Mouse (Mus musculus): ENCODE data around the gene Ntm. TPM values are rescaled to one million over a fixed set of nuclear protein-coding genes. Genes with fewer than 3 reads are reported as not detected.
A peak's percentile ranks its signal among the peaks of the same experiment; 100 is the strongest.

The Ntm gene
- total RNA-seq, 2 experiments from 2014 or later, result 278 to 286 TPM

DNA sequence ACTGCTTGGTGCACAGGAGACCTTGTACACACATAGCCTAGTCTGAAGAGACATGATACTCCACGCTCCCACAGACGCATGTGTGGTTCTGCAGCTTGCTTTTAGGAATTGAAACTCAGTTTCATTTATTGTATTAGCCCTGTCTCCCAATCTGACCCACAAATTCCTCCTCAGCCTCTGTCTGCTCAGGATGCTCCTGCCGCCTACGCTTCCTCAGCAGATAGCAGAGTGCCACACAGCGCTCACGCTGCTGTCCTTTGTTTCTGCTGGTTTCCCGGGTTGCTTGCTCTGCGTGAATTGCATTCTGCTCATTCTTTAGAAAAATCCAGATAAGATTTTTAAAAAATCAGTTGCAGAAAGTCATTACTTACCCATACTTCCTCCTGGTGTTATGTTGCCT lies 647.1 kb downstream of the Ntm start:
- intact Hi-C loops (cut with DNase I), result loop anchor here (5.0 kb wide), 1 partner anchor 114 kb away; no protein-coding TSS in a partner anchor
- no peak for DNase-seq (ENCODE audit: low spot score in 2 of 2)

DNA sequence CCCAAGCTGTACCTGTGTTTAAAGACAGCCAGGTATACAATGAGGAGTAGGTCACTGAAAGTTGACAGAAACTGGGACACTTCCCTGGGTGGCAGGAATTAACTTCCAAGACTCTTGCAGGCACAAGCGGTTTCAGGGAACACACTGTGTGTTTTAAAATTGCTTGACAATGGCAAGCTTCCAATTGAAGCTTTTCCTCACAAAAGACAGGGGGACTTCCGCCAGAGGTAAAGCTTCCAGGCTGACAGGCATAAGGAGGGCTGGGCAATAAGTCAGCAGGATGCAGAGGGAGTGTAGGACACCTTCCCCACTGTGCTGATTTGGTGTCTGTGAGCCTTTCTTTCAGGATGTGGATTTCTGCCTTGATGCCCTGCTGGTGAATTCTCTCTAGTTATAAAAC lies 656.0 kb downstream of the Ntm start:
- no peak for DNase-seq (ENCODE audit: low spot score in 2 of 2)
- intact Hi-C loops (cut with DNase I), result no loop called here

DNA sequence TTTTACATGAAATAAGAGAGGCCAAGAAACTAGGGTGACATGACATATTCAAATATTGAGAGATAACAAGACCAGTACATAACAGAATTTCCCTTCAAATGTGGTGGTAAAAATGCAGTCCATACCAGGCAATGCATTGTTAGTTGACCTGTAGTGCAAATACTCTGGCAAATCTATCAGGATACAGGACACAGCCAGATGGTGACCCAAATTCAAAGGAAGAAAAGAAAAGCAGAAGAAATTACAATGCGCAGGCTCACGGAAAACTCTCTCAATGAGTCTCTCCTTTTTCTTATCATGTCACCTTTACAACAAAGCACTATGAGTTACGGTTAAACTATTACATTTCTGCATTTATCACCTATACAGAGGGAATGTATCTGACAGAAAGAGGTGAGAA lies 664.6 kb downstream of the Ntm start:
- intact Hi-C loops (cut with DNase I), result no loop called here
- DNase-seq (ENCODE audit: low spot score in 2 of 2), result no peak

GRCm38 (mm10) chr9:29296752-29297151 lies 666.2 kb downstream of the Ntm start:
- intact Hi-C loops (cut with DNase I), result no loop called here
- DNase-seq (ENCODE audit: low spot score in 2 of 2), result no peak

- DNase-seq (ENCODE audit: low spot score in 2 of 2), result no peak
- intact Hi-C loops (cut with DNase I), result no loop called here
These were observed 674.8 kb downstream of the Ntm start for GRCm38 (mm10) chr9:29288003-29288704.

GRCm38 (mm10) chr9:29285144-29285543 lies 677.8 kb downstream of the Ntm start:
- no peak for DNase-seq (ENCODE audit: low spot score in 2 of 2)
- intact Hi-C loops (cut with DNase I), result no loop called here

DNA sequence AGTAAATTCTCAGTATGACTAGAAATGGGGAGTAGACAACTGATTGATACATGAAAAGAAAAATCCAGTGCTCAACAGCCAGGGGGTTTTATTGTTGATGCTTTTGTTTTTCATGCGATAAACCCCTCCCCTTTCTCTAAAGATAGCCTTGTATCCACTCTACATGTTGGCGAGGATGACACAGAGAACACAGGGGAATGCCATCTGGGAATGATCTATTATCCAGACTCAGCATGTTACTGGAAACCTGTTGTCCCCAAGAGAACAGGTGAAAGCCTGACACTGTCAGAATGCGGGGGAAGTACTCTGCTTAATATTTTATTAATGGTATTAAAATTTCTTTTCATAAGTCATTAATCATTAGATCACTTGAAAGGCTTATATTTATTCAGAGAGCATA lies 690.1 kb downstream of the Ntm start:
- intact Hi-C loops (cut with DNase I), result no loop called here
- no peak for DNase-seq (ENCODE audit: low spot score in 2 of 2)

GRCm38 (mm10) chr9:29269988-29270387 lies 693.0 kb downstream of the Ntm start:
- no peak for DNase-seq (ENCODE audit: low spot score in 2 of 2)
- intact Hi-C loops (cut with DNase I), result no loop called here

GRCm38 (mm10) chr9:29269277-29269646 lies 693.7 kb downstream of the Ntm start:
- DNase-seq (ENCODE audit: low spot score in 2 of 2), result peak in 1 of 2 experiments; percentile 30
- intact Hi-C loops (cut with DNase I), result no loop called here

GRCm38 (mm10) chr9:29268583-29269276 lies 694.2 kb downstream of the Ntm start:
- DNase-seq (ENCODE audit: low spot score in 2 of 2), result peak; percentile 6 to 36
- intact Hi-C loops (cut with DNase I), result no loop called here

- intact Hi-C loops (cut with DNase I), result no loop called here
- DNase-seq (ENCODE audit: low spot score in 2 of 2), result no peak
These were observed 695.3 kb downstream of the Ntm start for GRCm38 (mm10) chr9:29267663-29268062.

DNA sequence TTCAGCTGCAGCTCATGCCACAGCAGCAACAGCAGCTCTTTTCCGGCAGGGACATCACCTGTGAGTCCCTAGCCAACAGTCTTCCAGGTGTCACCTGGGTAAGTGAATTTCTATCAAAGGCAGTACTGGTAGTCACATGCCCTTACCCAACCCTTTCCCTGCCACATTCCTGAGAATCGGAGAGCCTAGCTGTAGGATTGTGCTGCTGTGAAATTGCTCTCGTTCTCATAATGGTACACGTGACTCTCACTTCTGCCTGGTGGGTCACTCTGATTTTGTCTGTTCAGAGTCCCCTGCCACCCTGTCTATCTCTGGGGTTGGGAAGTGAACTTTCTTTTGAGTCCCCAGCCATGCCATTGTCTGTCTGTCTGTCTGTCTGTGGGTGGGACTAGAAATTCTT lies 697.8 kb downstream of the Ntm start:
- DNase-seq (ENCODE audit: low spot score in 2 of 2), result no peak
- intact Hi-C loops (cut with DNase I), result no loop called here

GRCm38 (mm10) chr9:29262836-29263235 lies 700.1 kb downstream of the Ntm start:
- intact Hi-C loops (cut with DNase I), result no loop called here
- DNase-seq (ENCODE audit: low spot score in 2 of 2), result no peak

- intact Hi-C loops (cut with DNase I), result no loop called here
- no peak for DNase-seq (ENCODE audit: low spot score in 2 of 2)
These were observed 710.1 kb downstream of the Ntm start for GRCm38 (mm10) chr9:29252866-29253265.

DNA sequence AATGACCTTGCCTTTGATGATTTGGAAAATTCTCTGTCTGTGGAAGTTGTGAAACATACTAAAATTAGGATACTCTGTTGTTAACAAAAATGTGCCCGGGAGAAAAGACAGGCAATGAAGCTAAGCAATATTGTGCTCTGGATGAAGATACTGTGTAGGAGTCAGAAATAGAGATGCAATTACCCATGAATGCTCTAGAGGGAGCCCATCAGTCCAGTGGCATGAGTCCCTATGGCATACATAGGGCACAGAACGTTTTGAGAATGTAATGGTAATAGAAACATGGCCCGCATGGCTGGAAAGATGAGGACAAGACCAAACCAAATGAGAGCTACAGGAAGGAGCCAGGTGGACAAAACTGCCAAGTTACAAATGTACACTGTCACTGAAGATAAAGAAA lies 712.1 kb downstream of the Ntm start:
- DNase-seq (ENCODE audit: low spot score in 2 of 2), result no peak
- intact Hi-C loops (cut with DNase I), result no loop called here

DNA sequence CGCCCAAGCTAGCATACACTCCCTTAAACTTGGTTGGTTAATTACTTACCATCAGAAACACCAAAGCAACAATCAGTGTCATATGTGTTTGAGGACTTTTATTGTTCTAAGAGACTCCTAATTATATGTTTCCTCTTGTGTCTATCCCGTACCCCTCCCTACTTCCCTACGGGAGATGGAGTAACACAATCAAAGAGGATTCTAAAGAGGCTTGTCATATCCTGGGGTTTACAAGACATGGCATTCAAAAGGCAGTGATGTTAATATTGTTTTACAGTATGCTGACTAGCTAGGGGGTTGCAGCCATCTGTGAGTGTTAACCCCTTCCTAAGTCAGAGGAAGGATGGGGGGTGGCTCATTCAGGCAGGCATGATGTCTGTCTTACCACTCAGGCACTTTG lies 715.1 kb downstream of the Ntm start:
- intact Hi-C loops (cut with DNase I), result no loop called here
- no peak for DNase-seq (ENCODE audit: low spot score in 2 of 2)

GRCm38 (mm10) chr9:29244006-29244405 lies 718.9 kb downstream of the Ntm start:
- intact Hi-C loops (cut with DNase I), result no loop called here
- no peak for DNase-seq (ENCODE audit: low spot score in 2 of 2)

DNA sequence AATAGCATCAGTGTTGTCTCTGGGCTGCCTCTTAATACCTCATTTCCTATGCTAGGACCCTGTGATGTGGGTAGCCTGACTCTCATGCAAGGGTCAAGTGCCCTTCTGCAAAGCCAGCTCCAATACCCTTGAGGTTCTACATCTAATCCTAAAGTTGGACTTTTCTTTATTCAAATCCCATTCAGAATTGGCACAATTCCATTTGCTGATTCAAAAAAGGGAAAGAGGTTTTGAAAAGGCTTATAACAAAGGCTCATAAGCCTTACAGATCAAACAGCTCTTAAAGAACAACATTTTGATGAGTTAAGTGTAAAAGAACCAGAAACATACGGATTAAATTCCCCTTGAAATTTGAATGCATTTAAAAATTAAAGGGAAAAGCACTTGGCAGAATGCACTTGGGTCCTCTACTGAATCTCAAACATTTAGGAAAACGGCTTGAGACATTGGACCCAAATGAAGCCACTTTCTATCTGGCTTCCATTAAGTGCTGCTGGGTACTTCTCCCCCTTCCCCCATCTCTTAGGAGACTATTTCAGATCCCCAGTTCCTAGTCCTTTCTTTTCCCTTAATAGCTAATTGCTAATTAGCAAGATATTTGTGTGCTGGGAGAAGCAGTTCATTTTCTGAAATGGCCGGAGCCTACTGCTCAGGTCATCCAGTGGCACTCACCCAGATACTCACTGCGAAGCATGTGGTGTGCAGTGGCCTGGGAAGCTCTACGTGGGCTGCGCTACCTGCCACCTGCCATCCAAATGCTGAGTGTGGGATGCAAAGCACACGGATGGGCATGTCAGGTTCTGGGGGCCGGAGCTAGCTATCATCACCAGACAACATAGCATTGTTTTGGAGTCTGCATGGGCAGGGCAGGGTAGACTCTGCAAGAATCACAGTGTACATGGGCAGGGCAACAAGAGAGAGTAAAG lies 720.2 kb downstream of the Ntm start:
- intact Hi-C loops (cut with DNase I), result no loop called here
- no peak for DNase-seq (ENCODE audit: low spot score in 2 of 2)

GRCm38 (mm10) chr9:29240797-29241196 lies 722.1 kb downstream of the Ntm start:
- intact Hi-C loops (cut with DNase I), result no loop called here
- DNase-seq (ENCODE audit: low spot score in 2 of 2), result no peak

- intact Hi-C loops (cut with DNase I), result no loop called here
- DNase-seq (ENCODE audit: low spot score in 2 of 2), result no peak
These were observed 724.0 kb downstream of the Ntm start for GRCm38 (mm10) chr9:29238973-29239372.

Measured in left cerebral cortex, postnatal 36 days (tissue).